Mouse (Mus musculus) embryonic facial prominence, embryonic 13.5 days (tissue): ENCODE measurements around the gene Tmem251. TPM values are rescaled to one million over a fixed set of nuclear protein-coding genes. Genes with fewer than 3 reads are reported as not detected.

Experiments
- ATAC-seq: fragments of 200-750 bp; cut with Nextera tagmentation; 2 replicates; pipeline ENCODE4 v1.8.0; 2017; ENCODE audit warnings: low read depth; ENCODE audit not compliant: insufficient number of reproducible peaks, insufficient read depth, low FRiP score, low TSS enrichment
- H3K27ac ChIP-seq: fragments of 300-500 bp; sonication (generic); 2 replicates; pipeline ENCODE4 v1.5.1; 2015; ENCODE audit warnings: moderate library complexity, mild to moderate bottlenecking, inconsistent platforms
- H3K27me3 ChIP-seq: fragments of 300-500 bp; sonication (generic); 2 replicates; pipeline ENCODE4 v1.6.1; 2015; ENCODE audit warnings: mild to moderate bottlenecking, inconsistent platforms
- H3K36me3 ChIP-seq: fragments of 300-500 bp; sonication (generic); 2 replicates; pipeline ENCODE4 v1.6.1; 2015; ENCODE audit warnings: mild to moderate bottlenecking, inconsistent platforms
- H3K4me1 ChIP-seq: fragments of 300-500 bp; sonication (generic); 2 replicates; pipeline ENCODE4 v1.6.1; 2015; ENCODE audit warnings: inconsistent platforms
- H3K4me2 ChIP-seq: fragments of 300-500 bp; sonication (generic); 2 replicates; pipeline ENCODE4 v1.6.1; 2015; ENCODE audit warnings: moderate library complexity, mild to moderate bottlenecking, inconsistent platforms
- H3K4me3 ChIP-seq: fragments of 300-500 bp; sonication (generic); 2 replicates; pipeline ENCODE4 v1.5.1; 2015; ENCODE audit warnings: mild to moderate bottlenecking, inconsistent platforms
- H3K9ac ChIP-seq: fragments of 300-500 bp; sonication (generic); 2 replicates; pipeline ENCODE4 v1.6.1; 2015; ENCODE audit warnings: mild to moderate bottlenecking, inconsistent platforms
- H3K9me3 ChIP-seq: fragments of 300-500 bp; sonication (generic); 2 replicates; pipeline ENCODE4 v1.6.1; 2016; ENCODE audit warnings: inconsistent platforms
- WGBS: fragments of 180-500 bp; shearing (Covaris S2); methylation state at CpG from one replicate; pipeline ENCODE4 v1.1.7; 2015; ENCODE audit warnings: mixed read lengths; 5-methylcytosine and 5-hydroxymethylcytosine counted together
- polyA plus RNA-seq: library from polyadenylated mRNA; unstranded; fragments of >200 nt; fragmentation: Nextera tagmentation; extraction: Ambion mirVana; gene quantifications from 2 replicates; pipeline ENCODE4 v1.2.1, GENCODE M21; 2015

The Tmem251 gene
- polyA plus RNA-seq = 9.7 and 10.9 TPM in 2 replicates

GRCm38 (mm10) chr12:102743589-102744574 lies at the start of gene Tmem251, which contains the start of gene Moap1:
Gene Tmem251, plus strand, starts transcription at chr12:102743762.
Gene Moap1, minus strand, starts transcription at chr12:102743661.
- Histone ChIP-seq H3K4me3 (peak within 1 kb of the TSS; percentile 78), H3K4me2 (peak within 1 kb of the TSS; percentile 85), H3K9ac (peak within 1 kb of the TSS; percentile 85), H3K27me3 (no peaks in the 10 kb centered on the region), H3K9me3 (no peaks in the 10 kb centered on the region), H3K4me1 (peaks cover 18% of the 10 kb centered on the region), H3K27ac (peak within 1 kb of the TSS; percentile 93), H3K36me3 (peaks cover 15% of the 10 kb centered on the region)
- ATAC-seq = peak; percentile 92
- WGBS = under 1% methylated on average over 63 of the region's 63 CpGs

GRCm38 (mm10) chr12:102695369-102696239 lies 48.0 kb upstream of the Tmem251 start:
- no peak overlapping the region for H3K27ac ChIP-seq
- peak overlapping the region; percentile 36; the same call in 1 of the 2 replicates for H3K9ac ChIP-seq
- no peaks in the 10 kb centered on the region for H3K36me3 ChIP-seq
- H3K4me2 ChIP-seq = no peak overlapping the region
- peaks cover 57% of the 10 kb centered on the region for H3K4me1 ChIP-seq
- 60% methylated on average over 18 of the region's 18 CpGs for WGBS
- H3K9me3 ChIP-seq = no peaks in the 10 kb centered on the region
- H3K4me3 ChIP-seq = no peak overlapping the region
- no peak for ATAC-seq
- no peaks in the 10 kb centered on the region for H3K27me3 ChIP-seq

GRCm38 (mm10) chr12:102696635-102697354 lies 46.8 kb upstream of the Tmem251 start:
- Histone ChIP-seq H3K4me1 (peaks cover 53% of the 10 kb centered on the region), H3K27me3 (no peaks in the 10 kb centered on the region)

GRCm38 (mm10) chr12:102697381-102697780 lies 46.2 kb upstream of the Tmem251 start:
- H3K4me2 ChIP-seq = no peak overlapping the region
- no peaks in the 10 kb centered on the region for H3K36me3 ChIP-seq
- ATAC-seq = no peak
- no peak overlapping the region for H3K27ac ChIP-seq
- 78% methylated on average over 7 of the region's 7 CpGs for WGBS
- H3K9me3 ChIP-seq = no peaks in the 10 kb centered on the region
- H3K4me3 ChIP-seq = no peak overlapping the region
- no peak overlapping the region for H3K9ac ChIP-seq
- H3K27me3 ChIP-seq = no peaks in the 10 kb centered on the region
- H3K4me1 ChIP-seq = peaks cover 58% of the 10 kb centered on the region

More at GRCm38 (mm10) chr12:102696635-102697354, 46.8 kb upstream of the Tmem251 start:
- Histone ChIP-seq H3K36me3 (no peaks in the 10 kb centered on the region), H3K4me3 (no peak overlapping the region), H3K4me2 (no peak overlapping the region), H3K9me3 (no peaks in the 10 kb centered on the region), H3K9ac (0 out of 2 replicates have a peak overlapping the region, but pooled peaks have one; percentile 36), H3K27ac (no peak overlapping the region)
- WGBS = 88% methylated on average over 14 of the region's 14 CpGs
- no peak for ATAC-seq

GRCm38 (mm10) chr12:102698089-102698684 lies 45.4 kb upstream of the Tmem251 start:
- peak overlapping the region; percentile 60 for H3K27ac ChIP-seq

GRCm38 (mm10) chr12:102699156-102699555 lies 44.4 kb upstream of the Tmem251 start:
- no peak overlapping the region for H3K9ac ChIP-seq
- H3K9me3 ChIP-seq = no peaks in the 10 kb centered on the region
- no peak for ATAC-seq
- no peak overlapping the region for H3K27ac ChIP-seq
- no peaks in the 10 kb centered on the region for H3K36me3 ChIP-seq
- H3K4me2 ChIP-seq = no peak overlapping the region
- 31% methylated on average over 1 of the region's 1 CpGs for WGBS
- no peak overlapping the region for H3K4me3 ChIP-seq
- H3K27me3 ChIP-seq = no peaks in the 10 kb centered on the region
- H3K4me1 ChIP-seq = peaks cover 76% of the 10 kb centered on the region

More at GRCm38 (mm10) chr12:102698089-102698684, 45.4 kb upstream of the Tmem251 start:
- Histone ChIP-seq H3K27me3 (no peaks in the 10 kb centered on the region), H3K9me3 (no peaks in the 10 kb centered on the region), H3K4me2 (no peak overlapping the region; the same call in 1 of the 2 replicates), H3K9ac (0 out of 2 replicates have a peak overlapping the region, but pooled peaks have one; percentile 47), H3K4me3 (no peak overlapping the region), H3K36me3 (no peaks in the 10 kb centered on the region), H3K4me1 (peaks cover 66% of the 10 kb centered on the region)
- 33% methylated on average over 1 of the region's 1 CpGs for WGBS
- no peak for ATAC-seq

- H3K27ac ChIP-seq = 0 out of 2 replicates have a peak overlapping the region, but pooled peaks have one; percentile 7
- H3K4me1 ChIP-seq = peaks cover 75% of the 10 kb centered on the region
- H3K9ac ChIP-seq = no peak overlapping the region
- H3K4me2 ChIP-seq = no peak overlapping the region
- ATAC-seq = no peak
- 45% methylated on average over 12 of the region's 12 CpGs for WGBS
- H3K4me3 ChIP-seq = no peak overlapping the region
- H3K27me3 ChIP-seq = no peaks in the 10 kb centered on the region
- no peaks in the 10 kb centered on the region for H3K36me3 ChIP-seq
- H3K9me3 ChIP-seq = no peaks in the 10 kb centered on the region
Measured at GRCm38 (mm10) chr12:102700453-102700852, 43.1 kb upstream of the Tmem251 start.

- H3K27ac ChIP-seq = no peak overlapping the region
- no peaks in the 10 kb centered on the region for H3K9me3 ChIP-seq
- peaks cover 70% of the 10 kb centered on the region for H3K4me1 ChIP-seq
- no peaks in the 10 kb centered on the region for H3K36me3 ChIP-seq
- WGBS = 83% methylated on average over 5 of the region's 5 CpGs
- 0 out of 2 replicates have a peak overlapping the region, but pooled peaks have one; percentile 72 for H3K4me2 ChIP-seq
- H3K27me3 ChIP-seq = 0 out of 2 replicates have a peak, but pooled peaks cover 2% of the 10 kb centered on the region
- no peak overlapping the region for H3K9ac ChIP-seq
- H3K4me3 ChIP-seq = no peak overlapping the region
- ATAC-seq = no peak
Measured at GRCm38 (mm10) chr12:102701691-102702207, 41.8 kb upstream of the Tmem251 start.

- H3K36me3 ChIP-seq = no peaks in the 10 kb centered on the region
- 5% methylated on average over 15 of the region's 15 CpGs for WGBS
- H3K4me2 ChIP-seq = peak overlapping the region; percentile 72
- 0 out of 2 replicates have a peak, but pooled peaks cover 2% of the 10 kb centered on the region for H3K27me3 ChIP-seq
- H3K4me3 ChIP-seq = peak overlapping the region; percentile 74
- H3K27ac ChIP-seq = peak overlapping the region; percentile 79; the same call in 1 of the 2 replicates
- no peaks in the 10 kb centered on the region for H3K9me3 ChIP-seq
- peaks cover 63% of the 10 kb centered on the region for H3K4me1 ChIP-seq
- peak overlapping the region; percentile 79 for H3K9ac ChIP-seq
- ATAC-seq = no peak
Measured at GRCm38 (mm10) chr12:102702356-102703110, 41.0 kb upstream of the Tmem251 start.

- H3K27ac ChIP-seq = peak overlapping the region; percentile 79; the same call in 1 of the 2 replicates
- peak overlapping the region; percentile 74 for H3K4me3 ChIP-seq
Measured at GRCm38 (mm10) chr12:102703111-102703412, 40.5 kb upstream of the Tmem251 start.

More at GRCm38 (mm10) chr12:102703111-102703412, 40.5 kb upstream of the Tmem251 start:
- 4% methylated on average over 4 of the region's 4 CpGs for WGBS
- Histone ChIP-seq H3K36me3 (no peaks in the 10 kb centered on the region), H3K4me2 (peak overlapping the region; percentile 72), H3K4me1 (peaks cover 57% of the 10 kb centered on the region), H3K9me3 (no peaks in the 10 kb centered on the region), H3K27me3 (0 out of 2 replicates have a peak, but pooled peaks cover 2% of the 10 kb centered on the region), H3K9ac (peak overlapping the region; percentile 79)
- ATAC-seq = no peak
